Mouse (Mus musculus) hindbrain, embryonic 15.5 days (tissue): ENCODE data around the gene Btn1a1. TPM values are rescaled to one million over a fixed set of nuclear protein-coding genes. Genes with fewer than 3 reads are reported as not detected.

Experiments
- ATAC-seq: fragments of 200-750 bp; cut with Nextera tagmentation; 2 replicates; pipeline ENCODE4 v1.8.0; 2017; ENCODE audit warnings: low read depth, moderate number of reproducible peaks, moderate TSS enrichment; ENCODE audit not compliant: low FRiP score
- H3K27ac ChIP-seq: fragments of 300-500 bp; sonication (generic); replicated peaks from 2 replicates; pipeline ENCODE4 v1.5.1; 2015; ENCODE audit warnings: mild to moderate bottlenecking, inconsistent platforms
- H3K27me3 ChIP-seq: fragments of 300-500 bp; sonication (generic); 2 replicates; pipeline ENCODE4 v1.6.1; 2015; ENCODE audit warnings: control low read depth, inconsistent platforms
- H3K36me3 ChIP-seq: fragments of 300-500 bp; sonication (generic); 2 replicates; pipeline ENCODE4 v1.6.1; 2015; ENCODE audit warnings: control low read depth, inconsistent platforms
- H3K4me1 ChIP-seq: fragments of 300-500 bp; sonication (generic); replicated peaks from 2 replicates; pipeline ENCODE4 v1.6.1; 2015; ENCODE audit warnings: control low read depth, inconsistent platforms
- H3K4me2 ChIP-seq: fragments of 300-500 bp; sonication (generic); 2 replicates; pipeline ENCODE4 v1.6.1; 2015; ENCODE audit warnings: moderate library complexity, mild to moderate bottlenecking, inconsistent platforms
- H3K4me3 ChIP-seq: fragments of 300-500 bp; sonication (generic); 2 replicates; pipeline ENCODE4 v1.5.1; 2015; ENCODE audit warnings: mild to moderate bottlenecking, inconsistent platforms
- H3K9ac ChIP-seq: fragments of 300-500 bp; sonication (generic); 2 replicates; pipeline ENCODE4 v1.6.1; 2015; ENCODE audit warnings: inconsistent platforms
- H3K9me3 ChIP-seq: fragments of 300-500 bp; sonication (generic); 2 replicates; pipeline ENCODE4 v1.6.1; 2016; ENCODE audit warnings: control low read depth, inconsistent platforms
- WGBS: fragments of 180-500 bp; shearing (Covaris S2); methylation state at CpG from one replicate; pipeline ENCODE4 v1.1.7; 2015; 5-methylcytosine and 5-hydroxymethylcytosine counted together
- polyA plus RNA-seq: library from polyadenylated mRNA; unstranded; fragments of >200 nt; fragmentation: Nextera tagmentation; extraction: Ambion mirVana; gene quantifications from 2 replicates; pipeline ENCODE4 v1.2.1, GENCODE M21; 2015

Btn1a1 gene
- polyA plus RNA-seq, 1 experiment from 2014 or later, result 0.17 TPM

- Histone ChIP-seq H3K4me2 (no peak overlapping the region), H3K27me3 (no peaks in the 10 kb centered on the region), H3K9me3 (no peaks in the 10 kb centered on the region), H3K27ac (no peak overlapping the region), H3K36me3 (peaks cover 7% of the 10 kb centered on the region), H3K9ac (no peak overlapping the region), H3K4me1 (peaks cover 36% of the 10 kb centered on the region), H3K4me3 (no peak overlapping the region)
- no peak for ATAC-seq
- 9% methylated on average over 8 of the region's 8 CpGs for WGBS
Measured at GRCm38 (mm10) chr13:23426335-23426734, 39.4 kb downstream of the Btn1a1 start.

- H3K27me3 ChIP-seq, result no peaks in the 10 kb centered on the region
- peak overlapping the region; percentile 94 for H3K4me3 ChIP-seq
- no peak overlapping the region for H3K9ac ChIP-seq
- peaks cover 36% of the 10 kb centered on the region for H3K4me1 ChIP-seq
- H3K36me3 ChIP-seq, result peaks cover 14% of the 10 kb centered on the region
- 4% methylated on average over 9 of the region's 9 CpGs for WGBS
- ATAC-seq, result no peak
- H3K27ac ChIP-seq, result no peak overlapping the region
- no peaks in the 10 kb centered on the region for H3K9me3 ChIP-seq
- peak overlapping the region; percentile 87 for H3K4me2 ChIP-seq
Measured at GRCm38 (mm10) chr13:23425505-23425904, 40.2 kb downstream of the Btn1a1 start.

GRCm38 (mm10) chr13:23424494-23425325, 41.0 kb downstream of the Btn1a1 start:
- ATAC-seq, result peak; percentile 80
- 2% methylated on average over 25 of the region's 25 CpGs for WGBS
- no peaks in the 10 kb centered on the region for H3K9me3 ChIP-seq
- peaks cover 29% of the 10 kb centered on the region for H3K4me1 ChIP-seq
- peaks cover 22% of the 10 kb centered on the region for H3K36me3 ChIP-seq
- peak overlapping the region; percentile 87 for H3K4me2 ChIP-seq
- H3K27ac ChIP-seq, result peak overlapping the region; percentile 58; the same call in 1 of the 2 replicates
- H3K4me3 ChIP-seq, result peak overlapping the region; percentile 94
- no peaks in the 10 kb centered on the region for H3K27me3 ChIP-seq
- H3K9ac ChIP-seq, result peak overlapping the region; percentile 39

- Histone ChIP-seq H3K4me1 (peaks cover 27% of the 10 kb centered on the region), H3K9me3 (no peaks in the 10 kb centered on the region), H3K36me3 (peaks cover 27% of the 10 kb centered on the region), H3K9ac (0 out of 2 replicates have a peak overlapping the region, but pooled peaks have one; percentile 44), H3K27ac (peak overlapping the region; percentile 82), H3K4me2 (peak overlapping the region; percentile 87), H3K27me3 (no peaks in the 10 kb centered on the region), H3K4me3 (peak overlapping the region; percentile 94)
- no peak for ATAC-seq
- WGBS, result under 1% methylated on average over 7 of the region's 7 CpGs
Measured at GRCm38 (mm10) chr13:23424052-23424380, 41.7 kb downstream of the Btn1a1 start.

GRCm38 (mm10) chr13:23423286-23424051, 42.2 kb downstream of the Btn1a1 start, which contains the start of gene Abt1:
Gene Abt1, minus strand, starts transcription at chr13:23423866.
- peak within 1 kb of the TSS; percentile 86 for H3K9ac ChIP-seq
- no peaks in the 10 kb centered on the region for H3K27me3 ChIP-seq
- peak; percentile 89 for ATAC-seq
- H3K4me2 ChIP-seq, result peak within 1 kb of the TSS; percentile 87
- peaks cover 30% of the 10 kb centered on the region for H3K36me3 ChIP-seq
- H3K4me3 ChIP-seq, result peak within 1 kb of the TSS; percentile 94
- no peaks in the 10 kb centered on the region for H3K9me3 ChIP-seq
- under 1% methylated on average over 48 of the region's 48 CpGs for WGBS
- H3K27ac ChIP-seq, result peak within 1 kb of the TSS; percentile 82
- H3K4me1 ChIP-seq, result peaks cover 27% of the 10 kb centered on the region

GRCm38 (mm10) chr13:23422351-23422750, 43.4 kb downstream of the Btn1a1 start:
- Histone ChIP-seq H3K9me3 (no peaks in the 10 kb centered on the region), H3K4me1 (peaks cover 27% of the 10 kb centered on the region), H3K36me3 (peaks cover 30% of the 10 kb centered on the region), H3K4me2 (peak overlapping the region; percentile 87; the same call in 1 of the 2 replicates), H3K27ac (no peak overlapping the region), H3K9ac (no peak overlapping the region), H3K4me3 (0 out of 2 replicates have a peak overlapping the region, but pooled peaks have one; percentile 94), H3K27me3 (no peaks in the 10 kb centered on the region)
- WGBS, result 96% methylated on average over 16 of the region's 16 CpGs
- no peak for ATAC-seq

GRCm38 (mm10) chr13:23412630-23413521, 52.8 kb downstream of the Btn1a1 start:
- Histone ChIP-seq H3K36me3 (no peaks in the 10 kb centered on the region), H3K4me1 (0 out of 2 replicates have a peak, but pooled peaks cover 11% of the 10 kb centered on the region), H3K9me3 (no peaks in the 10 kb centered on the region), H3K9ac (peak overlapping the region; percentile 41), H3K27me3 (peaks cover 31% of the 10 kb centered on the region), H3K27ac (no peak overlapping the region), H3K4me2 (peak overlapping the region; percentile 70), H3K4me3 (peak overlapping the region; percentile 46)
- peak; percentile 82 for ATAC-seq
- WGBS, result 2% methylated on average over 28 of the region's 28 CpGs

- Histone ChIP-seq H3K4me2 (peak overlapping the region; percentile 70), H3K36me3 (no peaks in the 10 kb centered on the region), H3K9me3 (no peaks in the 10 kb centered on the region), H3K27ac (no peak overlapping the region), H3K27me3 (peaks cover 31% of the 10 kb centered on the region), H3K4me3 (peak overlapping the region; percentile 46), H3K4me1 (0 out of 2 replicates have a peak, but pooled peaks cover 11% of the 10 kb centered on the region), H3K9ac (peak overlapping the region; percentile 41)
- ATAC-seq, result peak; percentile 51; the same call in 1 of the 2 replicates
- WGBS, result under 1% methylated on average over 20 of the region's 20 CpGs
Measured at GRCm38 (mm10) chr13:23412211-23412629, 53.5 kb downstream of the Btn1a1 start.

- no peaks in the 10 kb centered on the region for H3K9me3 ChIP-seq
- peak overlapping the region; percentile 41; the same call in 1 of the 2 replicates for H3K9ac ChIP-seq
- WGBS, result 3% methylated on average over 29 of the region's 29 CpGs
- 0 out of 2 replicates have a peak, but pooled peaks cover 11% of the 10 kb centered on the region for H3K4me1 ChIP-seq
- no peaks in the 10 kb centered on the region for H3K36me3 ChIP-seq
- H3K27me3 ChIP-seq, result peaks cover 31% of the 10 kb centered on the region
- peak overlapping the region; percentile 70 for H3K4me2 ChIP-seq
- H3K27ac ChIP-seq, result no peak overlapping the region
- peak overlapping the region; percentile 46 for H3K4me3 ChIP-seq
- ATAC-seq, result peak; percentile 32; the same call in 1 of the 2 replicates
Measured at GRCm38 (mm10) chr13:23411311-23412210, 54.1 kb downstream of the Btn1a1 start.

GRCm38 (mm10) chr13:23410632-23411031, 55.1 kb downstream of the Btn1a1 start:
- Histone ChIP-seq H3K4me3 (no peak overlapping the region), H3K9me3 (no peaks in the 10 kb centered on the region), H3K4me2 (no peak overlapping the region), H3K36me3 (no peaks in the 10 kb centered on the region), H3K27me3 (peaks cover 31% of the 10 kb centered on the region), H3K9ac (no peak overlapping the region), H3K27ac (no peak overlapping the region), H3K4me1 (0 out of 2 replicates have a peak, but pooled peaks cover 11% of the 10 kb centered on the region)
- WGBS, result 73% methylated on average over 9 of the region's 9 CpGs
- no peak for ATAC-seq
